Mouse (Mus musculus) right cerebral cortex, postnatal 10 days (tissue): Measurements from ENCODE around the gene Mrpl24.
"Not testable (repeated sequence)": the region's sequence is repeated elsewhere in the genome, so short reads cannot be mapped to it uniquely, and the experiment has no call there.

Experiments
- DNase-seq, 2 experiments: peaks; one replicate each; pipeline ENCODE4 v3.0.0; 2021; ENCODE audit warnings: low spot score in 2 of 2

Gene Mrpl24

GRCm38 (mm10) chr3:87919336-87920108 is at the start of gene Mrpl24:
Gene Mrpl24, plus strand, starts transcription at chr3:87919506.
- DNase-seq, result peak; percentile 92 to 95

GRCm38 (mm10) chr3:87877730-87878129 is 41.6 kb upstream of the Mrpl24 start:
- DNase-seq, result no peak

GRCm38 (mm10) chr3:87884291-87884690 is 35.0 kb upstream of the Mrpl24 start:
- no peak for DNase-seq

- peak; percentile 58 to 62 for DNase-seq
Measured at GRCm38 (mm10) chr3:87884708-87885251, 34.5 kb upstream of the Mrpl24 start.

GRCm38 (mm10) chr3:87885281-87886003 is 33.9 kb upstream of the Mrpl24 start, which contains the start of gene Prcc:
Gene Prcc, minus strand, starts transcription at chr3:87885608.
- DNase-seq, result peak; percentile 95 to 98

GRCm38 (mm10) chr3:87886004-87886365 is 33.3 kb upstream of the Mrpl24 start:
- DNase-seq, result peak in 1 of 2 experiments; percentile 65

GRCm38 (mm10) chr3:87886416-87886815 is 32.9 kb upstream of the Mrpl24 start:
- no peak for DNase-seq

GRCm38 (mm10) chr3:87887400-87887799 is 31.9 kb upstream of the Mrpl24 start:
- not testable (repeated sequence) for DNase-seq

GRCm38 (mm10) chr3:87891481-87891880 is 27.8 kb upstream of the Mrpl24 start:
- no peak for DNase-seq

- DNase-seq, result no peak
Measured at GRCm38 (mm10) chr3:87893367-87893905, 25.9 kb upstream of the Mrpl24 start.

GRCm38 (mm10) chr3:87899266-87899665 is 20.0 kb upstream of the Mrpl24 start:
- no peak for DNase-seq

- DNase-seq, result no peak
Measured at GRCm38 (mm10) chr3:87899776-87900175, 19.5 kb upstream of the Mrpl24 start.

- no peak for DNase-seq
Measured at GRCm38 (mm10) chr3:87901036-87901624, 18.2 kb upstream of the Mrpl24 start.

- not testable (repeated sequence) for DNase-seq
Measured at GRCm38 (mm10) chr3:87901959-87902358, 17.3 kb upstream of the Mrpl24 start.

GRCm38 (mm10) chr3:87903821-87904220 is 15.5 kb upstream of the Mrpl24 start:
- DNase-seq, result no peak

- peak; percentile 97 for DNase-seq
Measured at GRCm38 (mm10) chr3:87905880-87906485, 13.3 kb upstream of the Mrpl24 start, which contains the start of gene Hdgf. Gene Hdgf, plus strand, starts transcription at chr3:87906321.

GRCm38 (mm10) chr3:87906601-87906980 is 12.7 kb upstream of the Mrpl24 start:
- DNase-seq, result peak; percentile 55 to 60

GRCm38 (mm10) chr3:87906981-87907857 is 12.1 kb upstream of the Mrpl24 start:
- DNase-seq, result peak; percentile 63

- DNase-seq, result peak in 1 of 2 experiments; percentile 23
Measured at GRCm38 (mm10) chr3:87907906-87908305, 11.4 kb upstream of the Mrpl24 start.

- peak in 1 of 2 experiments; percentile 20 for DNase-seq
Measured at GRCm38 (mm10) chr3:87909381-87909780, 9.9 kb upstream of the Mrpl24 start.
